Mouse (Mus musculus) lung, adult 2 months (tissue): ENCODE measurements at regions not wholly inside any gene's neighbourhood (a gene's known extent, or its start where the extent isn't known, plus 50 kb on each side); places are given as distances from the start of the nearest gene placed in this dataset.

Experiments used
- CTCF ChIP-seq: fragments of 200-500 bp; IDR thresholded peaks from 2 replicates; pipeline ENCODE4 v1.5.1; 2011; ENCODE audit warnings: mild to moderate bottlenecking, low read length, control low read depth; ENCODE audit not compliant: insufficient read depth
- POLR2A ChIP-seq: fragments of 200-500 bp; IDR thresholded peaks from 2 replicates; pipeline ENCODE4 v1.6.1; 2011; ENCODE audit warnings: low read depth, mild to moderate bottlenecking, control low read depth, low read length, borderline replicate concordance; ENCODE audit errors: extremely low read depth

- no peak for TF ChIP-seq CTCF
- TF ChIP-seq POLR2A, result no peak
Observed at GRCm38 (mm10) chr5:75471010-75471409, 103.7 kb upstream of the Kit start.
